Mouse (Mus musculus) small intestine, adult 2 months (tissue): ENCODE measurements around the gene Sct.

Experiments
- CTCF ChIP-seq: fragments of 200-500 bp; IDR thresholded peaks from 2 replicates; pipeline ENCODE4 v1.5.1; 2012; ENCODE audit warnings: low read depth, mild to moderate bottlenecking, control low read depth, inconsistent platforms, low read length, moderate library complexity, mixed read lengths; ENCODE audit not compliant: insufficient replicate concordance, insufficient read length; ENCODE audit errors: extremely low read depth
- POLR2A ChIP-seq: fragments of 200-500 bp; IDR thresholded peaks from 2 replicates; pipeline ENCODE4 v1.6.1; 2012; ENCODE audit warnings: low read depth, mild to moderate bottlenecking, control low read depth, inconsistent platforms, low read length, moderate library complexity

DNA sequence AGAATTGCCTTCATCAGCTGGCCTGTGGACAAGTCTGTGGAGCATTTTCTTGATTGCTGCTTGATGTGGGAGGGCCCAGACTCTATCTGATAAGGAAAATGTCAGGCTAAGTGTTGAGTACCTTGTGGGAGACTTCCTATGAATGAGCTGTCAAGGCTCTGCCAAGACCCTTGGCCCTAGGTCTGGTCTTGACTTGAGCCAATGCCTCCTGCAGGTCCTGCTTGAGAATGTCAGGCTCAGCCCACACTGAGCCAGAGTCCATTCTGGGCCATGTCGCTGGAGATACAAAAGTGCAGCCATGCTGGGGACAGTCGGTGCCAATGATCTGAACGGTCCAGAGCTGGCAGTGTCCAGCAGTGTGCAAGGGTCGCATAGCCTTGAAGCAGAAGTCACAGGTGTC lies 3.8 kb upstream of the Sct start:
- no peak for TF ChIP-seq CTCF
- no peak for TF ChIP-seq POLR2A
